Mouse (Mus musculus) forebrain, embryonic 12.5 days (tissue): Measurements from ENCODE around the gene Mettl9. TPM values are rescaled to one million over a fixed set of nuclear protein-coding genes. Genes with fewer than 3 reads are reported as not detected.

ENCODE experiments used
- polyA plus RNA-seq: library from polyadenylated mRNA; unstranded; fragments of >200 nt; fragmentation: Nextera tagmentation; extraction: Ambion mirVana; gene quantifications from 2 replicates; pipeline ENCODE4 v1.2.1, GENCODE M21; 2016

Mettl9 gene
- polyA plus RNA-seq, 1 experiment from 2014 or later: 227 TPM

Other genes starting within 250 kb of the Mettl9 start
- not detected in 2 replicates for gene Gm5737, start 222.1 kb upstream of the Mettl9 start, polyA plus RNA-seq
- 20.6 and 21.3 TPM in 2 replicates for gene Eef2k, start 191.6 kb upstream of the Mettl9 start, polyA plus RNA-seq
- 33.5 and 34.9 TPM in 2 replicates for gene Polr3e, start 116.7 kb upstream of the Mettl9 start, polyA plus RNA-seq
- gene Cdr2, start 52.1 kb upstream of the Mettl9 start, polyA plus RNA-seq: 14.5 and 14.9 TPM in 2 replicates
- gene Mfsd13b, start 51.9 kb upstream of the Mettl9 start, polyA plus RNA-seq: 0.15 and 0.20 TPM in 2 replicates
- gene Igsf6, start 40.1 kb downstream of the Mettl9 start, polyA plus RNA-seq: 0.94 and 0.95 TPM in 2 replicates
- 0.10 and 0.13 TPM in 2 replicates for gene Otoa, start 47.2 kb downstream of the Mettl9 start, polyA plus RNA-seq